Mouse (Mus musculus): ENCODE data around the gene Cd22.

DNA sequence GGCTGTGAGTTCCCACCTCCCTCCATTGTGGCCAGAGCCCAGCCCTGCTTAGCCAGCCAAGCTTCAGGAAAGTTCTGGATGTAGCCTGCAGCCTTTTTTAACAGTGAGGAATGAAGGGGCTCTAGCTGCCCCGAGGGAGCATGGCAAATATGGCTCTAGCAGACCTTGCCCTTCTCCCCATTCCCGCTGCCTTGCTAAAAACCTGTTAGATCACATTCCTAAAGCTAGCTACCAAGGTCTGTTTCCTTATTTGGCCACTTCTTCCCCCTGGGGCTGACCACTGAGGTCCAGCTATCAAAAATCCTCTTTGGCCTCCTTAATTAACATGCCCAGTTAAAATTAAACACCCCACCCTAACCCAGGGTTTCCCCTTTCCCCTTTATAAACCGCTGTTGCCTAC, 12.4 kb upstream of the Cd22 start:
- no peak for TF ChIP-seq CTCF (IDR thresholded peaks at IDR 0.05; ENCODE audit: low read depth, low read length)
- no peak for TF ChIP-seq TAL1 (conservative IDR thresholded peaks at IDR 0.05; ENCODE audit: low read depth, low read length)
- TF ChIP-seq POLR2AphosphoS5 (IDR thresholded peaks at IDR 0.05; ENCODE audit: insufficient replicate concordance, low read depth, low read length): no peak
- TF ChIP-seq GATA1 (IDR thresholded peaks at IDR 0.05; ENCODE audit: borderline replicate concordance, low read length): no peak
- no peak for TF ChIP-seq GATA2 (IDR thresholded peaks at IDR 0.05; ENCODE audit: borderline replicate concordance, low read depth, low read length)
